Mouse (Mus musculus) frontal cortex, postnatal 25 days (tissue): ENCODE measurements around the gene Acd.

ENCODE experiments used
- DNase-seq, 2 experiments: peaks; one replicate each; pipeline ENCODE4 v3.0.0; 2022; ENCODE audit warnings: low spot score in 2 of 2

Acd gene

DNA sequence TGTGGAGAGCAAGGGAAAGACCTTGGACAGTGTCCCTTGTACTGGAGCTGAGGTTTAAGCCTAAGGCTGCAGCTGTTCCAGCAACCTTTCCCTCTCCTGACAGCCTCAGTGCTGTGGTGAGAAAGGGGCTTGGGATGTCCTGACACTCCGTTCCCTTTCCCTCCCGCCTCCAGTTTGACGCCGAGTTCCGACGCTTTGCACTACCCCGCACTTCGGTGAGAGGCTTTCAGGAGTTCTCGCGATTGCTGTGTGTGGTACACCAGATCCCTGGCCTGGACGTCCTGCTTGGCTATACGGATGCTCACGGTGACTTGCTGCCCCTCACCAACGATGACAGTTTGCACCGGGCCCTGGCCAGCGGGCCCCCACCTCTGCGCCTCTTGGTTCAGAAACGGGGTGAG lies 1.1 kb upstream of the Acd start:
- no peak for DNase-seq

DNA sequence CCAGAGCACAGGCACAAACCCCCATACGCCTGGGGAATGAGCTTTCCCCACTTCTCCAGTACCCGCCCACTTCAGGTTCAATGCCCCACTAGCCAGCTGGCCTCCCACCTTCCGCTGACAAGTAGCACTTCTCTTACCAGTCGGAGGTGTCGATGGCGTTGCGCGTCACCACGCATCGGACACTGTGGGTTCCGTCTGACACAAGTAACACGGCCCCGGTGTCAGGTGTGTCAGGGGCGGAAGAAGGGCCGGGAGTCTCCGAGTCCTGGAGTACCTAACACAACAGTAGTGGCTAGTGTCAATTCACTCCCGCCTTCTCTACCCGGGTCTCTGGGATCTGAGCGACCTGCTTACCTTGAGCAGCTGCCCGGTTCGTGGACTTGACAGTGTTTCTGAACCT lies 336 bp downstream of the Acd start:
- peak in 1 of 2 experiments; percentile 60 for DNase-seq

DNA sequence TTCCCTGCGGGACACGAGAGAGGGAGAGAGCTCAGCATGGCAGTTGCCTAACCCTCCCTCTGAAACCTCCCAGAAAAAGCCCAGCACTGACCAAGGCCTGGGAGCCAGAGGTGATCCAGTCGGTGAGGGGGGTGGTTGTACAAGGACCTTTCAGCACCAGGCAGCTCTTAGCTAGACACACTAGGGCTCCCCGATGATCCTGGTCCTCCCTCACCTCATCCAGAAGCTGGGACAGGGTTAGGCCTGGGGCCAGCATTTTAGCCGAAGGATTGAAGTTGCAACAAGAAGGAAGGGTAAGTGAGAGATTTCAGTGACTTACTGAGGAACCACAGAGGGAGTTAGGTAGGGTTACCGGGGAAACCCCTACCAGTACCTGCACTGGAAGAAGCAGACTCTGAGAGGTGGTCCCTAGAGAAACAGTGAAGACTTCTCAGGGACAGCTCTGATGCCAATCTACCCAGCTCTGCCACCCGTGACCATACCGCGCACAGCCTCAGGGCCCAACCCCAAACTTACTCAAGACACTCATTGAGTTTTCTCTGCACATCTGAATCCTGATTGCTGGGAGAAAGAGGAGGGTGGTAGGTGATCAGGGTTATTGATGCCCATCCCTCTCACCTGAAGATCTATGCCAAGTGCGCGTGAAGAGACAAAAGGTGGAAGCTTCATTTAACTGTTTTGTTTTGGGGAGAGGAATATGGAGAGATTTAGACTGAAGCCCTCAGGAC lies 1.2 kb downstream of the Acd start:
- DNase-seq, result no peak

DNA sequence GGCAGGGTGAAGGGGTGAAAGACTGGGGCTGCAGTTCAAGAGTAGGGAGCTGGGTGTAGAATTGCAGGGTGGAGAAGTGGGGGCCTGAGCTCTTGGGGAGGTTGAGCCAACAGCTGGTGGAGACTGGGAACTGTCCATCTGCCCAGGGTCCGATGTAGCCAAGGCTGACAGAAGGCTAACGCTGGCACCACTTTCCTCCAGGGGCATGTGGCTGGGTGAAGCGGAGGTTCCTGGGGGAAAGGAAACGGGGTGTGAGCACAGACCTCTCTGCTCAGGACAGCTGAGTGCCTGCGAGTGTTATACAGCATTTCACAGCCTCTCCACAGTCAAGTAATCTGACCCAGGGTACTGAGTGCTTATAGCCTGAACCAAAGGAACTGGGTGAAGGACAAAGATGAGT lies 2.2 kb downstream of the Acd start:
- no peak for DNase-seq

DNA sequence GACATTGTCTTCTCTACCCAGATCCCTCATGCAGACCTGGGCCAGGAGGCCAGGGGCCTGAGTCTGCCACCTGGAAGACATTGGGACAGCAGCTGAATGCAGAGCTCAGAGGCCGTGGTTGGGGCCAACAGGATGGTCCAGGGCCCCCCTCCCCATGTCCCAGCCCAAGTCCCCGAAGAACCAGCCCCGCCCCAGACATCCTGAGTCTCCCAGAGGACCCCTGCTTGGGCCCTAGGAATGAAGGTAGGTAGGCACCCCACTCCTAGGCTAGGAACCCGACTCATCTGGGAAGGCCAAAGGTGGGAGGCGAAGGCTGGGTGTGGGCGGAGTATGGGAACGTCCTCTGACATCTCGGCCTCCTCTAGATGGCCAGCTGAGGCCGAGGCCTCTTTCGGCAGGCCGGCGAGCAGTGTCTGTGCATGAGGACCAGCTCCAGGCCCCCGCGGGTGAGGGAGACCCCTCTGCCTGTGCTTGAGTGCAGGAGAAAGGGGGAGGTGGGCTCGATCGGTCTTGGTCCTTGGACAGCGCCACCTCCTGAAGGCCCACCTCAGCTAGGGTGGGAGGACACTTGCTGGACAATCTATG lies 3.6 kb downstream of the Acd start:
- no peak for DNase-seq

DNA sequence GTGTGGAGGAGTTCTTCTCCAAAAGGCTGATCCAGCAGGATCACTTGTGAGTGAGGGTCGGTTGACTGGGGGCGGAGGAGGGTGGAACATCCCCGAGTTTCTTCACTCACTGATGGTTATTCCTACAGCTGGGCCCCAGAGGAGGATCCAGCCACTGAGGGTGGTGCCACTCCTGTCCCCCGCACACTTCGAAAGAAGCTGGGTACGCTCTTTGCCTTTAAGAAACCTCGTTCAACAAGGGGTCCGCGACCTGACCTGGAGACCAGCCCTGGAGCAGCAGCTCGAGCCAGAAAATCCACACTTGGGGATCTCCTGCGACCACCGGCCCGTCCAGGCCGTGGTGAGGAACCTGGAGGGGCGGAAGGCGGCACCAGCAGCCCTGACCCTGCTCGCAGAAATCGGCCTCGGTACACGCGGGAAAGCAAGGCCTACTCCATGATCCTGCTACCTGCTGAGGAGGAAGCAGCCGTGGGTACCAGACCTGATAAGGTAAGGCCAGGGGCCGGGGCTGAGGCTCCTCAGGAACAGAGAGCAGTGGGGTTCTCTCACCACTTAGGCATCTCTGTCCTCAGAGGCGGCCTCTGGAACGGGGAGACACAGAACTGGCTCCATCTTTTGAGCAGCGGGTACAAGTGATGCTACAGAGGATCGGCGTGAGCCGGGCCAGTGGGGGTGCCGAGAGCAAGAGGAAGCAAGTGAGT lies 5.7 kb downstream of the Acd start:
- no peak for DNase-seq

DNA sequence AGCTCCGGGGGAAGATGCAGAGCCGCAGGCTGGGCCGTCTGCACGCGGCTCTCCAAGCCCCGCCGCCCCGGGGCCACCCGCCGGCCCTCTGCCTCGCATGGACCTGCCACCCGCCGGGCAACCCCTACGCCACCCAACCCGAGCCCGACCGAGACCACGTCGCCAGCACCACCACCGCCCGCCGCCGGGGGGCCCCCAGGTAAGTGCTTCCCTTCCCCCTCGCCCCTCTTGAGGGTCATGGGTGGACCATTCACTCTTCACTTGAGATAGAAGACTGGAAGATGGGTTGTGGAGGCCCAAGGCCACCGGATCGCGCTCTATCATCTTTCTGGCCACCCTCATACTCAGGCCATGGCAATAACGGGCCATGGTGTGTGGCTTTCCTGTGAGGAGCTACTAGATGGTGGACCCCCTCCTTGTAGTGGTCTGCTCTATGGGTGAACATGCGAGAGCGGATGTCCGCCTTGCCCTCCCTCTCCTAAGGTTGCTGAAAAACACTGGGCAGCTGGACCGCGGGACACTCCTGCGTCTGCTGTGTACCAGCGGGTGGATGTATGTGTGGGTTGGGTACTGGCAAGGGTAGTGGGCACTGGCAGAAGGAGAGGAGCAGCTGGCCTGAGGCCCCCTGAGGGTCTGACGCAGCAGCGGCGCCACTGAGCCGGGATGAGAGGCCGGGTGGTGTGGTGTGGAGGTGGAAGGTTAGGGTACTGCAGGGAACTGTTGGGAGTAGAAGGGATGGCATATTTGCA lies 6.7 kb downstream of the Acd start:
- DNase-seq, result peak in 1 of 2 experiments; percentile 47

DNA sequence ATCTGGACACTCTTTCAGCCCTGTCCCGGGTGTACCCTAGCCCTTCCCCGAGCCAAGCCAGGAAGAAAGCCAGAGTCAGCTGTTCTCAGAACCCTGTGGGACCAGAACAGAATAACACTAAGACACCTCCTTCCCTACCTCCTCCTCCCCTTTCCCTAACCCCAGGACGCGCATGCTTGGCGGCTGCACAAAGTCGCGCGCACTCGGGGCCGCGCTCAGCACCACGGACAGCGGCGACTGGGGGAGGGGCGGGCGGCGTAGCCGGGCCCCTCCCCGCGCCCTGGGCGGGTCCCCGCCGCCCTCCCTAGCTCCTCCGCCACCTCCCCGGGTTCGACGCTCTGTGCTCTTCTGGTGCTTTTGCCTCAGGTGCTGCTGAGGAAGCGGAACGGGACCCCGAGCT lies 7.3 kb downstream of the Acd start:
- DNase-seq, result peak; percentile 50 to 64

DNA sequence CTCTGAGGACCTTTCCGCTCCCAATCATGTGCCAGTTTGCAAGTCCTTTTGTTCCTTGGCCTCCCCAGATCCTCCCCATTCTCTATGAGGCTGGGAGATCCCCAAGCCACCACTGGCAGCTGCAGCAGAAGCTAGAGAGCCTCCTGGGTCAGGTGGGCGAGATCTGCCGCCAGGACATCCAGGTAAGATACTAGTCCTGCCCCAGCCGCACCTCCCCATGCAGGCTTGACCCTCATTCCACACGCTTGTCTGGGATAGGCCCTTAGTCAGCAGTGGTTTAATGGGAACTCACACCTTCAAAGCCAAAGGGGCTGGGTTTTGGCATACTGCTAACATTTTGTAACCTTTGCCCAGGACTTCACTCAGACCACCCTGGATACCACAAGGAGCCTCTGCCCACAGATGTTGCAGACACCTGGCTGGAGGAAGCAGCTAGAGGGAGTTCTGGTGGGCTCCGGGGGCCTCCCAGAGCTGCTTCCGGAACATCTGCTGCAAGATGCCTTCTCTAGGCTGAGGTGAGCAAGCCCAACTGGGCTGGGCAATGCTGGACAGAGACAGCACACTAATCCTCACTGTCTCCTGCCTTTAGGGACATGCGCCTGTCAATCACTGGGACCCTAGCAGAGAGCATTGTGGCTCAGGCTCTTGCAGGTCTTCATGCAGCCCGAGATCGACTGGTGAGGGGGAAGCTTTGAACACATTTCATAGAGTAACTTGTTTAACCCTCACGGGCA lies 8.3 kb downstream of the Acd start:
- DNase-seq, result no peak

DNA sequence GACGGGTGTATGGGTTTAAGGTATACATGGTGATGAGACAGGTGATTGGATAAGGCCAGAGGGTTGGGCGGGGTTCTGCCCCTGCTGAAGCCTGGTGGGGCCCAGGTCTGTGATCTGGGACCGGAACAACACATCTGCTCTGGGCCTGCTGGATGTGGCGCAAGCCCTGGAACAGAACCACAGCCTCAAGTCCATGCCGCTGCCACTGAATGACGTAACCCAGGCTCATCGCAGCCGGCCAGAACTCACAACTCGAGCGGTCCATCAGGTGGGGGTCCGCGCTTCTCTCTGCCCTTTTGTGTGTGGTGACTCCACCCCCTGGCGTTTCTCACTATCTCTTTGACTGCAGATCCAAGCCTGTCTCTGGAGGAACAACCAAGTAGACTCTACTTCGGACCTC lies 9.9 kb downstream of the Acd start:
- no peak for DNase-seq

DNA sequence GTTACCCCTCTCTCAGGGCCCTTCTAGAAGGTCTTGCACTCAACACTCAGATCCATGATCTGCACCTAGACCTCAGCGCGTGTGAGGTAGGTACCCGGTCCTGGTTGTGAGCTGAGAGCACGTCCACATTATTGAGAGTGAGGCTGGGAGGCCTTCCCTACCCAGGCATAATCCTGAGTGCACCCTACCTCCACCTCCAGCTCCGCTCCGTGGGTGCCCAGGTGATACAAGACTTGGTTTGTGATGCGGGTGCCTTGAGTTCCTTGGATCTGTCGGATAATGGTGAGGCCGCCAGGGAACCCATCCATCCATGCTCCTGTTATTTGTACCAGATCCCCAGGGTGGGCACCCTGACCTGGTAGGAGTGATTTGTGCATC lies 10.9 kb downstream of the Acd start:
- no peak for DNase-seq

DNA sequence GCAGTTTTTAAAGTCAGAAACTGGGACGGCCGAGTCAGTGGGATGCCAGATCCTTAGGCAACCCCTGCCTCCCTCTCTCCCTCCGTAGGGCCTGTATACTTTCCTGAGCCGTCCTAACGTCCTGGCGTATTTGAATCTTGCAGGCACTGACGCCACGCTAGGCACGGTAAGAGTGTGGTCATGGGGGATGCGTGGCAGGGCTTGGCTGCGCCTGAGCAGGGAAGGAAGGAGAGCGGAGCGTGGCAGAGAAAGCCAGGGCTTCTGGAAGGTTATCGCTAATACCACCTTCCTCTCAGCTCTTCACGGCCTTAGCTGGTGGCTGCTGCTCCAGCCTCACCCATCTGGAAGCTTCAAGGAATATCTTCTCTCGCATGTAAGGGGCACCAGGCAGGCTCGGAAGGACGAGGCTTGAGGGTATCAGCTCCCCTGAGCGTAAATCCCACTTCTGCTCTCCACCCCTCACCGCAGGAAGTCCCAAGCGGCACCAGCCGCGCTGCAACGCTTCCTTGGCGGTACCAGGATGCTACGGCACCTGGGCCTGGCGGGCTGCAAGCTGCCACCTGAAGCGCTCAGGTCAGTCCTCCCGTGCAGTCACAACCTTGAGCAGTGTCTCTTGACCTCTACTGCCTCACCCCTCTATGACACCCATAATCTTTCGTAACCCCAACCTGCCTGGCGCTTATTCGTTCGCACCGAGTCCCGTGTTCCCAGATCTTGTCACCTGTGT lies 11.5 kb downstream of the Acd start:
- DNase-seq, result no peak

DNA sequence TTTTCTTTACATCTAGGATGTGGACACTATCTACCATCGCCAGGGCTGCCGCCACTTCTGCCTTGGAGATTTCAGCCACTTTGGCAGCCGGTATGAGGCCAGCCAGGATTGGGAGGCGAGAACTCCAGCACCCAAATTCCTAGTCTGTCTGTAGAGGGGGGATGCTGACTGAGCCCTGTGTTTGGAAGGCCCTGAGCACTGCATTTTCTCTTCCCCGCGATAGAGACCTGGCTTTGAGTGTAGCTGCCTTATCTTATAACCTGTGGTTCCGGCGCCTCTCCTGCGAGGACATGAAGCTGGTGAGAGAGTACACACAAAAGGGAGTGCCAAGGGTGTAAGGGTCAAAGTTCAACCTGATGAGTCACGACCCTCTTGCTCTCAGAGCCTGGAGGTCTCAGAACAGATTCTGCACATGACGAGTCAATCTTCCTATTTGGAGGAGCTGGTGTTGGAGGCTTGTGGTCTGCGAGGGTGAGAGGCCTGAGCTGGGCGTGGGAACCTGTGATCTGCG lies 12.6 kb downstream of the Acd start:
- DNase-seq, result no peak

DNA sequence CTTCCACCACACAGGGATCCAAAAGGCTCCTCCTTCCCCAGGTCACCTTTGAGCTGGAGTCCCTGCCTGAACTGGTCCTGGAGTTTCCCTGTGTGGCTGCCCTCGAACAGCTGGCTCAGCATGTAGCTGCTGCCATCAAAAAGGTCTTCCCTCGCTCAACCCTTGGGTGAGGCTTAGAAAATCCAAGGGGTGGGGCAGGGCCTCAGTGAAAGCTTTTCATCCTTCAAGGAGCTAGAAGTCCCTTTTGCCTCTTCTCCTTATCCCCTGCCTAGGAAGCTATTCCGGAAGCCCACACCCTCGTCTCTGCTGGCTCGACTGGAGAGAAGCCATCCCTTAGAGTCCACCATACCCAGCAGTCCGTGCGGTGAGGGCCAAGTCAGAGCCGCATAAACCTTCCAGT lies 13.4 kb downstream of the Acd start:
- no peak for DNase-seq

DNA sequence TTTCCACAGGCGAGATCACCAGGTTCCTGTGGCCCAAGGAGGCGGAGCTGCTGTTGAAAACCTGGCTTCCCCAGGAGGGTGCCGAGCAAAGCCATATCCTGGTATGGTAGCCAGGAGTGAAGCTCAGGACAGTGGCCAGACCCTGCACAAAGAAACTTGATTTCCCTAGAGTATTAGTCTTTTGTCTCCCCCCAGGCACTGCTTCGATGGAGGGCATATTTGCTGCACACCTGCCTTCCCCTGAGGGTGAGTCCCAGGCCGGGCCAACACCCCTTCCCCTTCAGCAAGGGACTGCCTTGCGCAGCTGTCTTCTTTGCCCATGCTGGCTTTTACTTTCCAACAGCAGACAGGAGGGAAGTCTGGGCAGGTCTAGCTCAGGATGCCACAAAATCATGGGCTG lies 14.4 kb downstream of the Acd start:
- DNase-seq, result no peak

DNA sequence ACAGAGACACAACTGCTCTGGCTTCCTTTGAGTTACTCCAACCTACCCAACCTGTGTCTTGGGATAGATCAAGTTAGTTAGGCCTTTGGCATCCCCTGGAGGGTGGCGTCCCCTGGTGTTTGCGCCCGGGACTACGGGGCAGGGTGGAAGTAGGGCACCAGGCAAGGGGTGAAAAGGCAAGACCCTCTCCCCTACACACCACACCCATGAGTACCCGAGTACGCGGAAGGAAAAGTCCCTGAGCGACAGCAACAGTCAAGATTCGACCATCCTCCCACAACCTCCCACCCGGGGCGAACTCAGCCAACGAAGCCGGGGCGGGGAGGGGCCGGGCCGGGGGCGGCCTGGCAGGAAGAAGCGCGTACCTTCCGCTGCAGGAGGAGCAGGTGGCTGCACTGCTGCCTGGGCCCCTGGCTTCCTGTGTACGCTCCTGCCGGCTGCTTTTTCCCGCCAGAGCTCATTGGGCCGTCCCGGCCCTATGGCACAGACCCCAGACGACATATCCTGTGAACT lies 15.1 kb downstream of the Acd start, which contains the start of gene Carmil2:
Gene Carmil2 (plus strand): TSS at position 479 of the 513 bp plus-strand sequence.
- no peak for DNase-seq

DNA sequence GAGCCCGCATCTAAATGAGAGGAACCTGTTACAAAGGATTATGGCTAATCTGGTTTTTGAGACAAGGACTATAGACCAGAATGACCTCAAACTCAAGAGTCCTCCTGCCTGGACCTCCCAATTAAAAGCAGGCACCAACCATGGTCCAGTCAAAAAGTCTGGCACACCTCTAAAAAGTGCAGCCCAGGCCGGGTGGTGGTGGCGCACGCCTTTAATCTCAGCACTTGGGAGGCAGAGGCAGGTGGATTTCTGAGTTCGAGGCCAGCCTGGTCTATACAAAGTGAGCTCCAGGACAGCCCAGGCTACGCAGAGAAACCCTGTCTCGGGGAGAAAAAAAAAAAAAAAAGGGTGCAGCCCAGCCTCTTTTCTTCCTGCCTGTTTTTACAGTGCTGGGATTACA lies 15.6 kb downstream of the Acd start:
- no peak for DNase-seq

DNA sequence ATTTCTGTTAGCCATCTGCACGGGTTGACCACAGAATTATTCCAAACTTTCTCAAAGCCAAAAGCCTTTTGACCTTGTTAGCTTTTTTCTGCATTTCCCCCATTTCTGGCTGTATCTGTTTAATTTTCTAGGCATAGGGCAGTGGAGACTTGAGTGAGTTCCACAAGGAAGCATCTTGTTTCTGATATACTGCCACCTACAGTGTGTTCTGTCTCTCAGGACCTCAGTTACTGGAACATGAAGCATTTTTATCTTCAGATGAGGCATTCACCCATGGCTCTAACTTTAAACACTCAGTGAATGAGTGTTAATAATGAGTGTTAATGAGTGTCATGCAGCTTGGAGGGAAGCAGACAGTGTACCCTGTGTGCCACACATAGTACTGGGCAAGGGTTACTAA lies 23.0 kb downstream of the Acd start:
- DNase-seq, result no peak

DNA sequence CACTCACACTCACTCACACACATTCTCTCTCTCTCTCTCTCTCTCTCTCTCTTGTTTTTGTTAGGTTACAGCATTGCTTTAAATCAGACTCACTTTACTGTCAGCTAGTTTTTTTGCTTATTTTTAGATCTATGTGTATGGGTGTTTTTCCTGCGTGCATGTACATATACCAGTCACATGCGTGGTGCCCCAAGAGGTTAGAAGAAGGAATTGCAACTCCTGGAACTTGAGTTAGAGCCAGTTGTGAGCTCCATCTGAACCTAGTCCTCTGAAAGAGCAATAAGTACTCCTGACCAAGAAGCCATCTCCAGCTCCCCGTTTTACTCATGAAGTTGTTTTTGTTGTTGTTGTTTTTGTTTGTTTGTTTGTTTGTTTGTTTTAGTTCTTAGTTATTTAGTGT lies 39.7 kb downstream of the Acd start:
- no peak for DNase-seq

DNA sequence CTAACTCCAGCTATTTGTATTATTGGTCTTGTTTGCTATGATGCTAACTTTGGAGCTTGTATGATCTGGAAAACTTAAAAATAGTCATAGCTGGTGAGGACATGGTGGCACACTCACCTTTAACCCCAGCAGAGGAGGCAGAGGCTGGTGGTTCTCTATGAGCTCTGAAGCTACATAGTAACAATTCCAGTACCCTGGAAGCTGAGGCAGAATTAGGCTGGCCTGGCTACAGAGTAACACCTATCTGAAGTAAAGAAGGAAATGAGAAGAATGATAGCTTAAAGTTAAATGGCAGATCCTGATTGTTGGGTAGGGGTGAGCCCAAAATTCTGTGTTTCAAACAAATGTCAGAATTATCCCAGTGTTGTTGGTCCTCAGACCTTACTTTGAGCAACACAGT lies 43.3 kb downstream of the Acd start:
- no peak for DNase-seq

DNA sequence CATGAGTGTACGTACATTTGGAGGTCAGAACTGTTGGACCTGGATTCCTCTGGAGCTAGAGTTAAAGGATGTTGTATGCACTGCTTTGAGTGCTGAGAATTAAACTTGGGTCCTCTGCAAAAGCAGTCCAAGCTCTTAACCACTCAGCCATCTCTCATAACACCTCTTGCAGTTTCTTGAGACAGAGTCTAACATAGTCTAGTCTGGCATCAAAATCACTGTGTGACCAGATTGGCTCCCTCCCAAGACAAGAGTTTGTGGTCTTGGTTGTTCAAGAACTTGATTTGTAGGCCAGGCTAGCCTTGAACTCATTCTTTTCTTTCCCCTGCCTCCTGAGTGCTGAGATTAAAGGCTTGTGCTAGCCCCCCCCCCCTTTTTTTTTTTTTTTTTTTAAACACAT lies 52.0 kb downstream of the Acd start:
- no peak for DNase-seq
